Mouse (Mus musculus) megakaryocyte, embryonic 14.5 days (primary cell): Measurements from ENCODE around the gene Tufm.

Experiments
- FLI1 ChIP-seq: IDR thresholded peaks from 2 replicates; pipeline ENCODE4 v1.6.1; 2012; ENCODE audit warnings: low read length, inconsistent platforms, mixed read lengths
- GATA1 ChIP-seq: IDR thresholded peaks from 3 replicates; pipeline ENCODE4 v1.6.1; 2012; ENCODE audit warnings: mixed read lengths, low read length, inconsistent platforms, borderline replicate concordance

DNA sequence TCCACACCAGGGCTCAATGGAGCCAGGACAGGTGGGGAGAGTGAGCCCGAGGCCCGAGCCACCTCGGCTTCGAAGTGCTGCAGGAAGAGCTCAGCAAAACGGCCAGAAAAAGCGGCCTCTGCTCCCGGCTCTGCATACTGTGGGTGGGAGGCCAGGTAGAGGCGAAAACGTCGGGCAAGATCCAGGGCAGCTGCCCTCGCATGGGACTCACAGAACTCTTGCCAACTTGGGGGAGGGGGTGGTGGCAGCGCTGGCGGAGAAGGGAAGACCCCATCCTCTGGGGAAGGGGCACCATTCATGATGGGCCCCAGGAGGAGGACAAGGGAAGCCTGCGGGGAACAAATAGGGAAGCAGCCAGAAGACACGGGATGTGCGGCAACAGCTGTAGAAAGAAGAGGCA, 14.4 kb upstream of the Tufm start:
- TF ChIP-seq GATA1, result no peak
- TF ChIP-seq FLI1, result no peak
